Mouse (Mus musculus): ENCODE data around the gene Zfp777. TPM values are rescaled to one million over a fixed set of nuclear protein-coding genes. Genes with fewer than 3 reads are reported as not detected.

Gene Zfp777
- polyA plus RNA-seq, 1 experiment = 16.8 TPM

DNA sequence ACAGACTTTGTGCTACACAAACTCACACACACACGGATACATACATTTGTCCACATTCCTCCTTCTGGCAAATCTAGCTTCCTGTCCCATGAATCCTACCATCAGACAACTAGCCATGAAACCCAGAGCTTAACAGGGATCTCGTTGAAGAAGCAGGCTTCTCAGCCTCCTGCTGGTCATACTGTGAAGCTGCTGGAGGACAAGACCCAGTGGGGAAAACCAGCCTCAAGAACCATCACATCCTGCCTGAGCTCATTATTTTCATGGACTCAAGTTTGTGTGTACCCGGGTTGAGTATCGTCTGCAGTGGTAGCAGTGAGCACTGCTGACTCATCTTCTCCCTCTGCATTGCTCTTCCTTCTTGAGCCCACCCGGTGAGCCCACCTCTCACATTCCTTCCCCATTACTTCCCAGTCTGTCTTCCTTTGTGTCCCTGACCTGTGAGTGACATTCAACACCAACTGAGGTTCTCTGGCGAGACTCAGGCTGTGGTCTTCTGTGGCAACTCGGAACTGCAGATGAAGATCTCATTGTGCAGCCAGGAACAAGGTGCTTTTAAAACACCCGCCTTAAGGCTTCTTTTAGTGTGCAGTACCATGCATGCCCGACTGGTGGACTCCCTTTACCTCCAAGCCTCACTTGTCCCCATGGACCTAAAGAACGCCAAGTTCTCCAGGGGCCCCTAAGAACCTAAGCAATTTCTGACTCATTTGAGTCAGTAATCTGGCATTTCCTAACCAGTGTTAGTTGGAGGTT lies 22.6 kb downstream of the Zfp777 start:
- Histone ChIP-seq H3K27me3 (replicated peaks; ENCODE audit: control insufficient read depth, insufficient read depth, low read length) (no peaks in the 10 kb centered on the region), H3K4me3 (ENCODE audit: insufficient read depth, low read depth, low read length) (no peak overlapping the region), H3K36me3 (ENCODE audit: control insufficient read depth, insufficient read depth, low read length) (peaks cover 12% of the 10 kb centered on the region), H3K4me1 (ENCODE audit: control insufficient read depth, insufficient read depth, low read length) (no peaks in the 10 kb centered on the region), H3K27ac (ENCODE audit: insufficient read depth, low read depth, low read length) (no peak overlapping the region)
- TF ChIP-seq CTCF (conservative IDR thresholded peaks at IDR 0.05; ENCODE audit: insufficient read depth, insufficient read length, low read depth, low read length) (0 out of 2 replicates have a peak, but pooled peaks have one; percentile 19), POLR2A (IDR thresholded peaks at IDR 0.05; ENCODE audit: low read depth, low read length) (no peak)
- 88% methylated on average over 10 of the region's 10 CpGs for WGBS
- no peak for DNase-seq

DNA sequence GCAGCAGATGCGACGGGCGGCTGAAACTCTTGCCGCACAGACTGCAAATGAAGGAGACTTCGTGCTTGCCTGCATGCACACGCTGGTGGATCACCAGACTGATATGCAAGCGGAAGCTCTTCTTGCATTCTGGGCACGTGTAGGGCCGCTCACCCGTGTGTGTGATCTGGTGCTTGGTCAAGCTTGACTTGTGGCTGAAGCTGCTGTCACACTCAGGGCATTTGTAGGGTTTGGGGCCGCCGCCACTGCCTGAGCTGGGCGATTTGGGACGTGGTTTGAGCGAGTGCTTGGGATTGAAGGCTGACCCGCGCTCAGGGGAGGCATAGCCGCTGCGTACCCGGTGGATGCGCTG lies 23.7 kb downstream of the Zfp777 start:
- H3K36me3 ChIP-seq (ENCODE audit: control insufficient read depth, insufficient read depth, low read length) = peaks cover 12% of the 10 kb centered on the region
- no peak overlapping the region for H3K27ac ChIP-seq (ENCODE audit: insufficient read depth, low read depth, low read length)
- 83% methylated on average over 21 of the region's 21 CpGs for WGBS
- DNase-seq = no peak
- TF ChIP-seq POLR2A (IDR thresholded peaks at IDR 0.05; ENCODE audit: low read depth, low read length) (no peak), CTCF (conservative IDR thresholded peaks at IDR 0.05; ENCODE audit: insufficient read depth, insufficient read length, low read depth, low read length) (no peak)
- no peaks in the 10 kb centered on the region for H3K4me1 ChIP-seq (ENCODE audit: control insufficient read depth, insufficient read depth, low read length)
- no peak overlapping the region for H3K4me3 ChIP-seq (ENCODE audit: insufficient read depth, low read depth, low read length)
- no peaks in the 10 kb centered on the region for H3K27me3 ChIP-seq (replicated peaks; ENCODE audit: control insufficient read depth, insufficient read depth, low read length)

DNA sequence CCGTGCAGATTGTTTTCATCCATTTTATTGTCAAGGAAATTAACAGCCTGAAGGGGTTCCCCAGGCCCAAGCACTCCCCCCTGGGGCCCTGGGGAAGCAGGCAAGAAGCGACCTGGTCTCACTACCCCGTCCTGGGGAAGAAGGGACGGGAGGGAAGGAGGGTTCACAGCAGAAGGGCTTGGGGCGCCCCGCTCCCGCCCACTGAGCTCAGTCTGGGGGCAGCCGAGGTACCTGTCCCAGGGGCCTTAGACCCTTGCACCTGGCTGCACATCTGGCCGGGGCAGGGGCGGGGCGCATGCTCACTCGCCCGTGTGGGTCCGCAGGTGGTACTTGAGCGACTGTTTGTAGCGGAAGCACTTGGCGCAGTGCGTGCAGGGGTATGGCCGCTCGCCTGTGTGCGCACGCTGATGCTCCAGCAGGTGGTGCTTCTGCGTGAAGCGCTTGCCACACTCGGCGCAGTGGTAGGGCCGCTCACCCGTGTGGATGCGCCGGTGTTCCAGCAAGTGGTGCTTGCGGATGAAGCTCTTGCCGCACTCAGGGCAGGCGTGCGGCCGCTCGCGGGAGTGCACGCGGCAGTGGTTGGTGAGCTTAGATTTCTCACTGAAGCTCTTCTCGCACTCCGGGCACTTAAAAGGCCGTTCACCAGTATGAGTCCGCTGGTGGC lies 24.2 kb downstream of the Zfp777 start:
- H3K4me3 ChIP-seq (ENCODE audit: insufficient read depth, low read depth, low read length) = no peak overlapping the region
- 90% methylated on average over 43 of the region's 43 CpGs for WGBS
- DNase-seq = no peak
- TF ChIP-seq CTCF (conservative IDR thresholded peaks at IDR 0.05; ENCODE audit: insufficient read depth, insufficient read length, low read depth, low read length) (no peak), POLR2A (IDR thresholded peaks at IDR 0.05; ENCODE audit: low read depth, low read length) (no peak)
- H3K27me3 ChIP-seq (replicated peaks; ENCODE audit: control insufficient read depth, insufficient read depth, low read length) = no peaks in the 10 kb centered on the region
- H3K27ac ChIP-seq (ENCODE audit: insufficient read depth, low read depth, low read length) = no peak overlapping the region
- no peaks in the 10 kb centered on the region for H3K4me1 ChIP-seq (ENCODE audit: control insufficient read depth, insufficient read depth, low read length)
- peaks cover 12% of the 10 kb centered on the region for H3K36me3 ChIP-seq (ENCODE audit: control insufficient read depth, insufficient read depth, low read length)

DNA sequence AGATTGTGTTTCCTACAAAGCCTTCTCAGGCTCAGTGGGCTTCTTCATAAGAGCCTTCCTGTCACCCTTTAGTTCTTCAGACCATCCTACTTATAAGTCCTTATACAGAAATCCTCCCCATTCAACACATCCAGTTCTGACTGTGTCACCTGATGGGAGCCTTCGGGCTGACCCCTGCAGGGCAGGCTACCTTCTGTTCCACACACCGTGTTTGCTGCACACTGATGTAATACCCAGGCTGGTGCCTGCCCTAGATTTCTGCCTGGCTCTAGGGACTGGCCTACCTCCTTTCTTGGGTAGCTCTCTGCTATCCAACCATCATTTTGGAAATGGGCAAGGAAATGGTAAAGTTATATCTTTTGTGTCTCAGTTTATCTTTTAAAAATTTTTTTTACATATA lies 26.0 kb downstream of the Zfp777 start:
- Histone ChIP-seq H3K4me3 (ENCODE audit: insufficient read depth, low read depth, low read length) (no peak overlapping the region), H3K27me3 (replicated peaks; ENCODE audit: control insufficient read depth, insufficient read depth, low read length) (no peaks in the 10 kb centered on the region), H3K4me1 (ENCODE audit: control insufficient read depth, insufficient read depth, low read length) (no peaks in the 10 kb centered on the region), H3K27ac (ENCODE audit: insufficient read depth, low read depth, low read length) (no peak overlapping the region), H3K36me3 (ENCODE audit: control insufficient read depth, insufficient read depth, low read length) (peaks cover 9% of the 10 kb centered on the region)
- no peak for DNase-seq
- WGBS = 81% methylated on average over 2 of the region's 2 CpGs
- TF ChIP-seq CTCF (conservative IDR thresholded peaks at IDR 0.05; ENCODE audit: insufficient read depth, insufficient read length, low read depth, low read length) (no peak), POLR2A (IDR thresholded peaks at IDR 0.05; ENCODE audit: low read depth, low read length) (no peak)

DNA sequence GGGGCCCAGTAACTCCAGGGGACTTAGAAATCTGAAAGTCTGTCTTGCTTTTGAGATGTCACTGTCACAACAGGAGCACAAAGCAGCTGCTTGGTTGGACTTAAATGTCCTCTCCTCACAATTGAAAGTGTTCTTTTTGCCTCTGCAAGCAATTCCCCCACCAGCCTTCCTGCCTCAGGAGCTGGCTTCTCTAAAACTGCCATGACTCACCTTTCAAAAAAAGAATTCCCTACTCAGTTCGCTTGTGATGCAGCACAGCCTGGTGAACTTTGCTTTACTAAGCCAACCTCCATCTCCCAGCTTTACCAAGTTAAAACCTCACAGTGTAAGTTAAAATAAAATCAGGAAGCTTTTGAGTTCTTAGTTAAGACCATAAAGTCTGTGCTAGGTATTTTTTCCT lies 27.0 kb downstream of the Zfp777 start:
- H3K36me3 ChIP-seq (ENCODE audit: control insufficient read depth, insufficient read depth, low read length) = peaks cover 8% of the 10 kb centered on the region
- no peaks in the 10 kb centered on the region for H3K4me1 ChIP-seq (ENCODE audit: control insufficient read depth, insufficient read depth, low read length)
- DNase-seq = peak; percentile 17
- H3K4me3 ChIP-seq (ENCODE audit: insufficient read depth, low read depth, low read length) = no peak overlapping the region
- H3K27me3 ChIP-seq (replicated peaks; ENCODE audit: control insufficient read depth, insufficient read depth, low read length) = no peaks in the 10 kb centered on the region
- WGBS = 73% methylated on average over 1 of the region's 1 CpGs
- TF ChIP-seq CTCF (conservative IDR thresholded peaks at IDR 0.05; ENCODE audit: insufficient read depth, insufficient read length, low read depth, low read length) (no peak), POLR2A (IDR thresholded peaks at IDR 0.05; ENCODE audit: low read depth, low read length) (no peak)
- H3K27ac ChIP-seq (ENCODE audit: insufficient read depth, low read depth, low read length) = peak overlapping the region; percentile 7; the same call in 1 of the 2 replicates

DNA sequence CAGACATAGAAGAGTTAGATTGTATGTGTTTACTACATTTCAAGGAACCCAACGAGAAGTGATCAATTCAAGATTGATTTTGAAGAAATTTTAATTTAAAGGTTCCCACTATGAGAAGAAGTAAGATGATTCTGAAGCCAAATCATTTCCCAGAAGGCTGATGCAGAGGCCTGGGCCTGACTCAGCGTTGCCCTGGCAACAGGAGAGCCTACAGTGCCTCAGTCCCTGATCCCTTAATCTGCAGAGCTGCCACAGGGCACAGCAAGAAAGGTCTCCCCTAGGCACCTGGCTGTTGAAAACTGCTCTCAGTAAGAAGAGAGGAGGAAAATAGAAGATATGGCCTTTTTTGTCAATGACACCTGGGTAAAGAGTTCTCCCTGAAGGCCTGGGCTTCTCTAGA lies 28.7 kb downstream of the Zfp777 start:
- H3K36me3 ChIP-seq (ENCODE audit: control insufficient read depth, insufficient read depth, low read length) = peaks cover 8% of the 10 kb centered on the region
- H3K27me3 ChIP-seq (replicated peaks; ENCODE audit: control insufficient read depth, insufficient read depth, low read length) = no peaks in the 10 kb centered on the region
- H3K27ac ChIP-seq (ENCODE audit: insufficient read depth, low read depth, low read length) = no peak overlapping the region
- H3K4me1 ChIP-seq (ENCODE audit: control insufficient read depth, insufficient read depth, low read length) = no peaks in the 10 kb centered on the region
- no peak for DNase-seq
- no peak for TF ChIP-seq POLR2A (IDR thresholded peaks at IDR 0.05; ENCODE audit: low read depth, low read length)
- TF ChIP-seq CTCF (conservative IDR thresholded peaks at IDR 0.05; ENCODE audit: insufficient read depth, insufficient read length, low read depth, low read length) = no peak
- H3K4me3 ChIP-seq (ENCODE audit: insufficient read depth, low read depth, low read length) = no peak overlapping the region
- WGBS = 94% methylated on average over 2 of the region's 2 CpGs

DNA sequence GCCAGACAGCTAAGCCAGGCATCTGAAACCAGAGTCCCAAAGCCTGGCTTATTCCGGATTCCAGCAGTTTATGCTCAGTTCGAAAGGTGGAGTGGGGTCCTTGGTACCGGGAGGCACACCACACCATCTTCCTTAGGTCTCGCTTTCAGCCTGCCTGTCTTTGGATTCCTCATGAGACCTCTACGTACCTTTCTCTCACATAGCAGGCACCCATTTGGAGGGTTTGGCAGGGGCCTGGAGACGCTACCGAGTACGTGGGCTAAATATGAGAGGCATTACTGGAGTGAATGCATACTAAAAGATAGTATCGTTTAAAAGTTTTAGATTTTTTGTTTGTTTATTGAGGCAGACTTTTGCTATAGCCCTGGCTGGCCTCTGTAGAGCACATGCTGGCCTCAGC lies 31.9 kb downstream of the Zfp777 start:
- Histone ChIP-seq H3K4me3 (ENCODE audit: insufficient read depth, low read depth, low read length) (no peak overlapping the region), H3K27me3 (replicated peaks; ENCODE audit: control insufficient read depth, insufficient read depth, low read length) (no peaks in the 10 kb centered on the region), H3K4me1 (ENCODE audit: control insufficient read depth, insufficient read depth, low read length) (no peaks in the 10 kb centered on the region), H3K27ac (ENCODE audit: insufficient read depth, low read depth, low read length) (no peak overlapping the region), H3K36me3 (ENCODE audit: control insufficient read depth, insufficient read depth, low read length) (no peaks in the 10 kb centered on the region)
- TF ChIP-seq POLR2A (IDR thresholded peaks at IDR 0.05; ENCODE audit: low read depth, low read length) (no peak), CTCF (conservative IDR thresholded peaks at IDR 0.05; ENCODE audit: insufficient read depth, insufficient read length, low read depth, low read length) (no peak)
- WGBS = 93% methylated on average over 9 of the region's 9 CpGs
- no peak for DNase-seq

Measured in kidney, adult 2 months (tissue).